Mouse (Mus musculus): ENCODE results near the gene Slc35g3. TPM values are rescaled to one million over a fixed set of nuclear protein-coding genes. Genes with fewer than 3 reads are reported as not detected.

Gene Slc35g3
- polyA plus RNA-seq, 1 experiment from 2014 or later, result not detected

- 22% methylated on average over 42 of the region's 55 CpGs for WGBS (ENCODE audit: insufficient replicate concordance)
- ATAC-seq (ENCODE audit: low read depth) (peak; percentile 42; the same call in 1 of the 2 replicates), DNase-seq (no peak)
- Histone ChIP-seq H3K4me3 (replicated peaks) (peak within 1 kb of the TSS; percentile 76), H3K27ac (peak within 1 kb of the TSS; percentile 72), H3K4me2 (peak within 1 kb of the TSS; percentile 94), H3K36me3 (no peaks in the 10 kb centered on the region), H3K9me3 (replicated peaks) (no peaks in the 10 kb centered on the region), H3K27me3 (peaks cover 6% of the 10 kb centered on the region; the same call in 1 of the 2 replicates), H3K9ac (peak within 1 kb of the TSS; percentile 83), H3K4me1 (replicated peaks) (peaks cover 43% of the 10 kb centered on the region)
Measured at GRCm38 (mm10) chr11:69765221-69766125, 3.7 kb upstream of the Slc35g3 start, which contains the start of gene Zbtb4. Zbtb4 (plus strand) TSS chr11:69765912.

GRCm38 (mm10) chr11:69763551-69763950 is 1.8 kb upstream of the Slc35g3 start:
- ATAC-seq (ENCODE audit: low read depth), result no peak
- H3K4me2 ChIP-seq, result no peak overlapping the region
- H3K27ac ChIP-seq, result no peak overlapping the region
- H3K36me3 ChIP-seq, result no peaks in the 10 kb centered on the region
- no peaks in the 10 kb centered on the region for H3K9me3 ChIP-seq (replicated peaks)
- H3K4me3 ChIP-seq (replicated peaks), result no peak overlapping the region
- WGBS (ENCODE audit: insufficient replicate concordance), result 62% methylated on average over 7 of the region's 7 CpGs
- peaks cover 4% of the 10 kb centered on the region; the same call in 1 of the 2 replicates for H3K27me3 ChIP-seq
- H3K9ac ChIP-seq, result no peak overlapping the region
- DNase-seq, result no peak
- H3K4me1 ChIP-seq (replicated peaks), result peaks cover 47% of the 10 kb centered on the region

- no peak overlapping the region for H3K4me3 ChIP-seq (replicated peaks)
- DNase-seq (no peak), ATAC-seq (ENCODE audit: low read depth) (no peak)
- H3K36me3 ChIP-seq, result peaks cover 4% of the 10 kb centered on the region
- H3K9ac ChIP-seq, result 0 out of 2 replicates have a peak overlapping the region, but pooled peaks have one; percentile 87
- H3K27me3 ChIP-seq, result no peaks in the 10 kb centered on the region; the same call in 1 of the 2 replicates
- 83% methylated on average over 7 of the region's 7 CpGs for WGBS (ENCODE audit: insufficient replicate concordance)
- H3K4me1 ChIP-seq (replicated peaks), result peaks cover 41% of the 10 kb centered on the region
- H3K9me3 ChIP-seq (replicated peaks), result no peaks in the 10 kb centered on the region
- H3K4me2 ChIP-seq, result no peak overlapping the region
- peak overlapping the region; percentile 9; the same call in 1 of the 2 replicates for H3K27ac ChIP-seq
Measured at GRCm38 (mm10) chr11:69760901-69761200, 917 bp downstream of the Slc35g3 start.

- no peak for DNase-seq
- no peak for ATAC-seq (ENCODE audit: low read depth)
- Histone ChIP-seq H3K36me3 (peaks cover 8% of the 10 kb centered on the region), H3K4me2 (peak overlapping the region; percentile 90), H3K9ac (peak overlapping the region; percentile 87), H3K4me3 (replicated peaks) (peak overlapping the region; percentile 71), H3K4me1 (replicated peaks) (peaks cover 43% of the 10 kb centered on the region), H3K27me3 (no peaks in the 10 kb centered on the region; the same call in 1 of the 2 replicates), H3K9me3 (replicated peaks) (no peaks in the 10 kb centered on the region), H3K27ac (peak overlapping the region; percentile 99)
- 81% methylated on average over 14 of the region's 14 CpGs for WGBS (ENCODE audit: insufficient replicate concordance)
Measured at GRCm38 (mm10) chr11:69760160-69760900, 1.4 kb downstream of the Slc35g3 start.

- WGBS (ENCODE audit: insufficient replicate concordance), result 1% methylated on average over 37 of the region's 37 CpGs
- ATAC-seq (ENCODE audit: low read depth) (peak; percentile 85), DNase-seq (peak; percentile 86)
- Histone ChIP-seq H3K36me3 (peaks cover 11% of the 10 kb centered on the region), H3K4me2 (peak overlapping the region; percentile 90), H3K4me1 (replicated peaks) (peaks cover 52% of the 10 kb centered on the region), H3K27ac (peak overlapping the region; percentile 99), H3K9ac (peak overlapping the region; percentile 87), H3K9me3 (replicated peaks) (no peaks in the 10 kb centered on the region), H3K27me3 (no peaks in the 10 kb centered on the region), H3K4me3 (replicated peaks) (peak overlapping the region; percentile 71)
Measured at GRCm38 (mm10) chr11:69758971-69759721, 2.6 kb downstream of the Slc35g3 start.

- H3K9ac ChIP-seq, result peak within 1 kb of the TSS; percentile 87
- DNase-seq (peak; percentile 94), ATAC-seq (ENCODE audit: low read depth) (peak; percentile 88)
- H3K9me3 ChIP-seq (replicated peaks), result no peaks in the 10 kb centered on the region
- H3K4me1 ChIP-seq (replicated peaks), result peaks cover 57% of the 10 kb centered on the region
- no peaks in the 10 kb centered on the region for H3K27me3 ChIP-seq
- peak within 1 kb of the TSS; percentile 90 for H3K4me2 ChIP-seq
- WGBS (ENCODE audit: insufficient replicate concordance), result under 1% methylated on average over 36 of the region's 36 CpGs
- H3K27ac ChIP-seq, result peak within 1 kb of the TSS; percentile 99
- peak within 1 kb of the TSS; percentile 71 for H3K4me3 ChIP-seq (replicated peaks)
- peaks cover 11% of the 10 kb centered on the region for H3K36me3 ChIP-seq
Measured at GRCm38 (mm10) chr11:69758478-69758970, 3.2 kb downstream of the Slc35g3 start, which contains the start of gene Polr2a. Polr2a (minus strand) TSS chr11:69758637.

- peaks cover 11% of the 10 kb centered on the region for H3K36me3 ChIP-seq
- H3K27me3 ChIP-seq, result no peaks in the 10 kb centered on the region
- peak overlapping the region; percentile 87 for H3K9ac ChIP-seq
- peak; percentile 81 for ATAC-seq (ENCODE audit: low read depth)
- H3K9me3 ChIP-seq (replicated peaks), result no peaks in the 10 kb centered on the region
- WGBS (ENCODE audit: insufficient replicate concordance), result 1% methylated on average over 26 of the region's 26 CpGs
- H3K4me1 ChIP-seq (replicated peaks), result peaks cover 61% of the 10 kb centered on the region
- DNase-seq, result peak; percentile 93
- peak overlapping the region; percentile 99 for H3K27ac ChIP-seq
- peak overlapping the region; percentile 71 for H3K4me3 ChIP-seq (replicated peaks)
- peak overlapping the region; percentile 90 for H3K4me2 ChIP-seq
Measured at GRCm38 (mm10) chr11:69758090-69758456, 3.7 kb downstream of the Slc35g3 start.

GRCm38 (mm10) chr11:69757303-69758089 is 4.3 kb downstream of the Slc35g3 start:
- Histone ChIP-seq H3K4me1 (replicated peaks) (peaks cover 67% of the 10 kb centered on the region), H3K27me3 (no peaks in the 10 kb centered on the region), H3K27ac (peak overlapping the region; percentile 99), H3K36me3 (peaks cover 11% of the 10 kb centered on the region), H3K4me3 (replicated peaks) (peak overlapping the region; percentile 71), H3K4me2 (peak overlapping the region; percentile 90), H3K9me3 (replicated peaks) (no peaks in the 10 kb centered on the region), H3K9ac (peak overlapping the region; percentile 87)
- DNase-seq, result no peak
- WGBS (ENCODE audit: insufficient replicate concordance), result 41% methylated on average over 9 of the region's 9 CpGs
- ATAC-seq (ENCODE audit: low read depth), result no peak

GRCm38 (mm10) chr11:69754701-69755100 is 7.1 kb downstream of the Slc35g3 start:
- no peaks in the 10 kb centered on the region for H3K27me3 ChIP-seq
- H3K9ac ChIP-seq, result no peak overlapping the region; the same call in 1 of the 2 replicates
- H3K4me1 ChIP-seq (replicated peaks), result peaks cover 75% of the 10 kb centered on the region
- peak overlapping the region; percentile 43 for H3K4me3 ChIP-seq (replicated peaks)
- H3K36me3 ChIP-seq, result peaks cover 13% of the 10 kb centered on the region
- 49% methylated on average over 3 of the region's 3 CpGs for WGBS (ENCODE audit: insufficient replicate concordance)
- H3K9me3 ChIP-seq (replicated peaks), result no peaks in the 10 kb centered on the region
- peak overlapping the region; percentile 90 for H3K4me2 ChIP-seq
- peak overlapping the region; percentile 19; the same call in 1 of the 2 replicates for H3K27ac ChIP-seq
- ATAC-seq (ENCODE audit: low read depth) (no peak), DNase-seq (peak; percentile 44)

- 58% methylated on average over 5 of the region's 5 CpGs for WGBS (ENCODE audit: insufficient replicate concordance)
- H3K4me3 ChIP-seq (replicated peaks), result 0 out of 2 replicates have a peak overlapping the region, but pooled peaks have one; percentile 8
- H3K27ac ChIP-seq, result peak overlapping the region; percentile 19; the same call in 1 of the 2 replicates
- no peaks in the 10 kb centered on the region for H3K9me3 ChIP-seq (replicated peaks)
- no peak overlapping the region for H3K9ac ChIP-seq
- ATAC-seq (ENCODE audit: low read depth) (no peak), DNase-seq (no peak)
- no peaks in the 10 kb centered on the region for H3K27me3 ChIP-seq
- peaks cover 73% of the 10 kb centered on the region for H3K4me1 ChIP-seq (replicated peaks)
- peaks cover 13% of the 10 kb centered on the region for H3K36me3 ChIP-seq
- peak overlapping the region; percentile 17 for H3K4me2 ChIP-seq
Measured at GRCm38 (mm10) chr11:69754233-69754632, 7.5 kb downstream of the Slc35g3 start.
